Mouse (Mus musculus) adrenal gland, postnatal 4 days (tissue): ENCODE measurements at regions not wholly inside any gene's neighbourhood (a gene's known extent, or its start where the extent isn't known, plus 50 kb on each side); places are given as distances from the start of the nearest gene placed in this dataset.

Experiments
- DNase-seq, 2 experiments: peaks; one replicate each; pipeline ENCODE4 v3.0.0; 2021 to 2022; ENCODE audit warnings: low spot score in 2 of 2, mixed read lengths in 2 of 2

DNA sequence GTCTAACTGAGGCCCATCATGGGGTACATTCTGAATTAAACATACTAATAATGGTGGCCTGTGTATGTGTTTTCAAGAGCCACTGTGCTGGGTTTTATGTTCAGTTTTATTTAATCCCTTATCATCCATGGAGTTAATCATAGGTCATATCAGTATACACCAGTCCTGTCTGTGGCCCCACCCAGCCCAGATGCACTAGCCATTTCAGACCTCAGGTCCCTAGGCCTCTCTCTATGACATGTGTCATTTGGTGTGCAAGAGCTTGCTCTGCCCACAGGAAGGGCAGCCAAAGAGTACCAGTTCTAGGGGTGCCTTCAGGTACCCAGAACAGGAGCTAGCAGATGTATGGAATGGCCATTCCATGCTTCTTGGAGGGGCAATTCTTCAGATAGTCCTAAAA, 437.7 kb downstream of the Bcl11a start:
- DNase-seq = no peak

DNA sequence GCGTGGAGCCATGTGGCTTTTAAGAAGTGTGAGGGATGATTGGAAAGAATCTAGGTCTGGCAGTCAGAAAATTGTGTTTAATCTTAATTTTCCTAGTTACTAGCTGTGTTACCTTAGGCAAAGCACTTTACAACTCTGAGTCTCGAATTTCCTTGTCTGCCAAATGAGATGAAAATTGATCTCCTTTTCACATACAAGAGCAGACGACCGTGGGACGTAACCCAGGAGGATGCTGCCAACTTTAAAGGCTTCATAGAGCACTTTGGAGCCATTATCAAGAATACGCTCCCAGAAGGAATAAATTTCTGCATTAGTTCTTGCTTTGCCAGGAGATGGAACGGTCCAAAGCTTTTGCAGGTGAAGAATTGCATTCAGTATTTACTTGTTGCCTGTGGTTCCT, 457.6 kb downstream of the Bcl11a start:
- DNase-seq = no peak

DNA sequence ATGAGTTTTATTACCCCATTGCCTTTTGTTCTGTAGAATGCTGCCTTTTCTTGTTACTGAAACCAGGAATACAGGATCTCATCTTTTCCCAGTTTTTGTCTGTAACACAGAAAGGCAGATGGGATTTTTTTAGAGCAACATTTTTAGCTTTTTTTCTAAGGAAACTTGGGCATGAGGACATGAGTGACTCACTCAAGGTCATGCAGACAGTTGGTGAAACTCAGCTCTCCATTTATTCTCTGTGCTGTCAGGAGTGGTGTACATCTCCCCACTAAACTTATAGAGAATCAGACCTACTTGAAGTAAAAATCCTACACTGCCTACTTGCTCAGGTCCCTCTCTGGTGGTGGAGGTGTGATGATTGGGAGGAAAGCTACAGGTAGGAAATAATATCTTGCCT, 459.9 kb downstream of the Bcl11a start:
- no peak for DNase-seq

GRCm38 (mm10) chr11:24569655-24570054, 491.8 kb downstream of the Bcl11a start:
- DNase-seq = no peak

DNA sequence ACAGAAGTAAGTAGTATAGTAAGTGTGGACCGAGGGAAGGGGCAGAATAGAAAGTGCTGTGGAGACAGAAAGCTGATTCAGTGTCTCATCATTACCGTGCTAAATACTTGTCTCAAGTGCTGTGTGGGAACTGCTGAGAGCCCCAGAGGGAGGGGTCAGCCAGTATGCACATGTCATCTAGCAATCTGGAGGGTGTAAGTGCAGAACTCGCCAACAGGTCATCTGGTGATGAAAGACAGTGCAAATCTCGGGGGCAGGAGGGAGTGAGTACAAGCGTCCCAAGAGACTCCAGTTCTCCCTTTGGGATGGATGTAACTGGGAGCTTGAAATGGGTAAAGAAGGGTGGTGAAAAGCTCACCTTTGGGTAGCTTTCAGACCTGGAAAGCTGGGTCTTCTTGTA, 535.7 kb downstream of the Bcl11a start:
- DNase-seq = no peak

- DNase-seq = no peak
Measured at GRCm38 (mm10) chr11:24615436-24615835, 537.6 kb downstream of the Bcl11a start.

DNA sequence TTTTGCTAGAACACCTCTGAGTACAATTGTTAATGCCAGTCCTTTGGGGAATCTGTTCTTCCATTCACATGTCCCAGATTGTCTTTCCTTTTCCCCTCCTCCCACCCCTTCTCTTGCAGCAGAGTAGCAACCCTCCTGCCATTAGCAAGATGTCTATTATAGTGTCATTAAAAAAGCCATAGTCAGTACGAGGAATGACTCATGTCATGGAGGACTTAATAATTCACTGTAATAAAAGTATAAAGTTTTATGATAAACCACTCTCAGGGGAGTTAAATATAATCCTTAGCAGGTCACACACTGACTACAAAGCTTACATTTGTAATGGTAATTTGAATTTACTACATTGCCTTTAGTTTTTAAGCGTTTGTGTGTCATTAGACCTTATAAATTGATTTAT, 540.7 kb downstream of the Bcl11a start:
- no peak for DNase-seq

GRCm38 (mm10) chr11:24619021-24619420, 541.2 kb downstream of the Bcl11a start:
- no peak for DNase-seq

GRCm38 (mm10) chr11:24628619-24629018, 550.8 kb downstream of the Bcl11a start:
- no peak for DNase-seq

- no peak for DNase-seq
Measured at GRCm38 (mm10) chr11:24629431-24629830, 551.6 kb downstream of the Bcl11a start.

- no peak for DNase-seq
Measured at GRCm38 (mm10) chr11:24630403-24630900, 552.6 kb downstream of the Bcl11a start.

DNA sequence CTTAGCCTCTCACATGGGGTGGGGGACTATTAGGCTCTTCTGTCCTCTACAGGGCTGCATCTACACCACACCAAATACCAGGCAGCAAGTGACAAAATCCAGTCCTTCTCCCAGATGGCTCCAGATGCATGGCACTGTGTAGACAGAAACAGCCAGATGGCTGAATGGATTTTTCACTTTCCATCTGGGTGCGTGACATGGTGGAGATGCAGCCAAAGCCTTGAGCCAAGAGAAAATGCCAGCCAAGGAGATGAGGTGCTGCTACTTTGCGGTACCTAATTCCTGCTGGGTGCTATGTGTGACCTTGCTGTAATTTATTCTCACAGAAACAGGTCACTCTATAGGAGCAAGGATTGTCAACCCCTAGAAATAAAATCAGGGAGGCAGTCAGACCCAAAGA, 553.8 kb downstream of the Bcl11a start:
- no peak for DNase-seq

DNA sequence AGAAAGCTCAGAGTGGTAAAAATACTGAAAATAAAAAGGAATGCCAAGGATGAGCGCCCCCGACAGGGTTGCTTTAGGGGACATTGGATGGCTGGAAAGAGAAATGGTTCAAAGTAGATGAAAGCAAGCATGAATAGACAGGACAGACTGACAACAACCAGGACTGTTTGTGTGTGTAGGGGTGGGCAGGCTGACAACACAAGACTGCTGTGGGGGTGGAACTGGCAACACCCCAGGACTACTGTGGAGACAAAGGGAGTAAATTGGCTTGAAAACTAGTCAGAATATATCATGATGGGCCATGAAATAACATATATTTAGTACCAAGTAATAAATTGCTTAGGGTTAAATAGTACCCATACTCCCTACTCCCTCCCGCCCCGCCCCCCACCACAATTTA, 558.9 kb downstream of the Bcl11a start:
- no peak for DNase-seq

DNA sequence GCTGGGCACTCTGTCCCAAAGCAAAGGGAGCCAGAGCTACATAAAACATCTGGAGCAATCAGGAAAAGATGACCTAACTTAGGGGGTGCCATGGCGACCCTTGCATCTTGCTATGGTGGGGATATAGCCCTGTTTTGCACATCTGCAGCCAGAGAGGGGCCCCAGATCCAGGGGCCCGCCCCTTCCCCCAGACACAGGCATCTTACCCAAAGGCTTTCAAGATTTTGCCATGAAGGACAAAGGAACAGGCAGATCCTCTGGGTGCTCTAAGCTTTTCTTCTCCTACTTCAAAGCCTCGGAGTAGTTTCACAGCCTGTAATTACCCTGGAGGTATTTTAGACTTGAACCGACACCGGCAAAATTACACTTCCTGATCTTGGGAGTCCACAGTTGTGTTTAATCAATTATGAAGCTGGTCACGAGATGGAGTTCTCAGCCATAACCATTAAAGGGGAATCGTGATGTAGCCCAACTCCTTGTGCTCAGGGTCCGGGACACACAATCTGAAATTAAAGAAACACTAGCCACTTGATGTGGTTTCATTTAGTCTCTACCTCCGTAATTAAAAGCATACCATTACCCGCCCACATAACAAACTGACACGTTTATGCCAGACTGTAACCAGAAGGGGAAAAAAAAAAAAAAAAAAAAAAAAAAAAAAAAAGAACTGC, 565.7 kb downstream of the Bcl11a start:
- no peak for DNase-seq

DNA sequence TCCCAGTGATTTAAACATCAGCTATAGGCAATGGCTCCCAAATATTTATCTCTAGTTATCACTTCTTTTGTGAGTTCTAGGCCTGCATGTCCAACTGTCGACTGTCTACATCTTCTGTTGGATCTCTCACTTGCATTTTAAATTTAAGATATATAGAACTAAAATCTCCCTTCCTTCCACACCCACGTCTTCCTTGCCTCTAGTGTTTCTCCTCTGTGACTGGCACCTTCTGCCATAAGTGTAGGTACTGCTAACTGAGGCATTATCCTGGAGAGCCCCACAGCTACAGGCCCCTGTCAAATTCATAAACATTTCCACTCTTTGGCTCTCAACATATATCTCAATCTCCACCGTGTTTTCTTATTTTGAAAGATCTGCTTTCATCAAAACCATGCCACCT, 575.0 kb downstream of the Bcl11a start:
- DNase-seq = no peak

DNA sequence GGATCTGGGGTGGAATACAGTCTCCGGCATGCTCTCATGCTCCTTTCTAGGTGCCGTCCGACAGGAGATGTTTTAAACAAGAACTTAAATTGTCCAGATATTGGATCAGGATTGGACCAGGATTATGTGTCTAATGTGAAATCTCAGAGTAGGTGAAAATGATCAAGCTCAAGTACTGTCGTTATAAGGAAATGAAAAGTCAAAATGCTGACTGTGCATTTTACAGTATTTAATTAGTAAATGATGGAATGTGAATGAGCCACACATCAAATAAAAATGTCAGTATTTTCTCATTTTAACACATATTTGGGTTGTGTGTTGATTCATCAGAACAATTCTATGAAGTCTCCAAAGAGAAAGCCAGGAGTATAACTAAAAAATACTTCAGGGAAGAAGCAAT, 586.2 kb downstream of the Bcl11a start:
- DNase-seq = no peak

DNA sequence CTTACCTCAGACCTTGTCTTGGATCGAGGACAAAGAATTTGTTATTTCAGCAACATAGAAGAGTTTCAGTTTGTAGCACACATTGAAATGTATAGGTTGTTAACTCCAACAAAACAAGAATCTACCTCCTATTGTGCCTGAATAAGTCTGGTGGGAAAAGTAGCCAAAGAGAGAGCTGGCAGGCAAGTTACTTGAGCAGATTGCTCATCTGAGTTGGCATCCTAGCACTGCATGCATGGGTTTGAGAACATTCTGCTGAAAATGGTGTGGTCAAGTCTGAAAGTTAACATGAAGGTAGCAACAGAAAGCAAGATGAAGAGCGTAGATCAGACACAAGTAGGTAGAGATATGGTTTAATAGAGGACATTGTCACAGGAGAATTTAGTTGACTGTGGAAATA, 587.5 kb downstream of the Bcl11a start:
- DNase-seq = no peak

GRCm38 (mm10) chr11:24671662-24672061, 593.8 kb downstream of the Bcl11a start:
- no peak for DNase-seq

DNA sequence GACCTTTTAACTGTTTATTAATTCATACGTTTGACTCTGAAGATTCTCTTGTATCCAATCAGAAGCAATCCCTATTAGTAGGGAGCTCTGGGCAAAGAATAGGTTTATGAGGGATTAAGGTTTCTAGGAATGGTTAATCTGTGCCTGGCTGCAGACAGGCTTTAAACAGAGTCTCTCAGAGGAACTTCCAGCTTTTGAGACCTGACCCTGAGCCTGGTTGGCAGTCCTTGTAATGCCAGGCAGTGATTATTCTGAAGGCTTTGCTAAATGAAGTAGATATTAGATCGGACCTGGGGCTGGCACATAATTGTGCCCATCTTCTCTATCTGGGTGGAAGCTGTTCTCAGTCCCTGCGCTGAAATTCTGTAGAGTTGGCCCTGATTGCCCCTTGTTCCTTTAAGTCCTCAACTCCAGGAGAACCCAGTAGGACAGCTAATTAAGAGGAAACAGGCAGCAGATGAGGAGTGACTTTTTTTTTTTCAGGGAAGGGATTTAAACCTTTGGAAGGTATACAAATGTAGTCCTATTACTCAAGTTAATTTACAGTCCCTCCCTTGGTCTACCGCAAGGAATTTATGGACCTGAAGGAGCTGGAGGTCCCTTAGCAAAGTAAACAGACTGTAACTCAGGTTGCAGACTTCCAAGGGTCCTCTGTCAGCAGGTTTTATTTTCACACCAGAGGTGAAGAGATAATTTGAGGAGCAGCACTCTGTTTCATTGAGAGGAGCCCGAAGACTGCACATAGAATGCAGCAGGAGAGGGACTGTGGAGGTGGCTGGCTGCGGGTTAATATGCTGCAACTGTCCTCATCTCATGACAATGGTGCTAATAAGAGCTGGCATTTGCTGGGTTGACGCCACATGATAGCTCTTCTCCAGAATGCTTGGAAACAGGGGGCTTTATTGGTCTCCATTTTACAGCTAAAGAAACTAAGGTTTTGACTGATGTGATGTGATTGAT, 595.7 kb downstream of the Bcl11a start:
- no peak for DNase-seq

DNA sequence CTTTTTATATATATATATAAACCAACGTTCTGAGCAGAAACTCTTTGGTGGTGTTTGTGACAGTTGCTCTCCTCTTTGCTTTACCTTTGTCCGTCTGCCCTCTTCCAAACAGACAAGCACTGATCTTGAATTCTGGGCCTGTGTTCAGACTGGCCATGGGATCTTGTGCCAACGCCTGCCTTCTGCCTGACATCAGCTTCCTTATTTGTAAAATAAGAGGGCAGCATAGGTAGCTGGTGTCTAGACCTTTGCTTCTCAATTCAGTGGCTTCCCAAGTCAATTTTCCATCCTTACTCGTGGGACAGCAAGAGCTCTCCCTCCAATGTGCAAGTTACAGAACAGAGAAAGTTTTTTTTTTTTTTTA, 596.3 kb downstream of the Bcl11a start:
- DNase-seq = no peak

- DNase-seq = no peak
Measured at GRCm38 (mm10) chr11:24677016-24677415, 599.2 kb downstream of the Bcl11a start.

- DNase-seq = no peak
Measured at GRCm38 (mm10) chr11:24679581-24679980, 601.7 kb downstream of the Bcl11a start.

- DNase-seq = no peak
Measured at GRCm38 (mm10) chr11:24682423-24682822, 604.6 kb downstream of the Bcl11a start.
